Mouse (Mus musculus) embryonic facial prominence, embryonic 14.5 days (tissue): Measurements from ENCODE around the gene Cct2. TPM values are rescaled to one million over a fixed set of nuclear protein-coding genes. Genes with fewer than 3 reads are reported as not detected.

ENCODE experiments used
- ATAC-seq: fragments of 200-750 bp; cut with Nextera tagmentation; 2 replicates; pipeline ENCODE4 v1.8.0; 2017; ENCODE audit warnings: low read depth, moderate number of reproducible peaks, moderate TSS enrichment
- DNase-seq: peaks from one replicate; pipeline ENCODE4 v3.0.0-alpha.2; 2015; ENCODE audit warnings: low spot score
- H3K27ac ChIP-seq: fragments of 300-500 bp; sonication (generic); replicated peaks from 2 replicates; pipeline ENCODE4 v1.5.1; 2014; ENCODE audit warnings: low read depth, mild to moderate bottlenecking, low read length, moderate library complexity
- H3K27me3 ChIP-seq: fragments of 300-500 bp; sonication (generic); replicated peaks from 2 replicates; pipeline ENCODE4 v1.6.1; 2014; ENCODE audit warnings: low read length; ENCODE audit not compliant: control insufficient read depth, insufficient read depth
- H3K36me3 ChIP-seq: fragments of 300-500 bp; sonication (generic); 2 replicates; pipeline ENCODE4 v1.6.1; 2014; ENCODE audit warnings: low read length, mixed read lengths; ENCODE audit not compliant: control insufficient read depth, insufficient read depth
- H3K4me1 ChIP-seq: fragments of 300-500 bp; sonication (generic); 2 replicates; pipeline ENCODE4 v1.6.1; 2014; ENCODE audit warnings: antibody characterized with exemption, low read length; ENCODE audit not compliant: control insufficient read depth, insufficient read depth
- H3K4me2 ChIP-seq: fragments of 300-500 bp; sonication (generic); 2 replicates; pipeline ENCODE4 v1.6.1; 2014; ENCODE audit warnings: low read depth, mild to moderate bottlenecking, low read length, moderate library complexity, mixed read lengths
- H3K4me3 ChIP-seq: fragments of 300-500 bp; sonication (generic); 2 replicates; pipeline ENCODE4 v1.5.1; 2014; ENCODE audit warnings: low read depth, mild to moderate bottlenecking, low read length
- H3K9ac ChIP-seq: fragments of 300-500 bp; sonication (generic); 2 replicates; pipeline ENCODE4 v1.6.1; 2014; ENCODE audit warnings: low read depth, mild to moderate bottlenecking, low read length, moderate library complexity, mixed read lengths
- H3K9me3 ChIP-seq: fragments of 300-500 bp; sonication (generic); 2 replicates; pipeline ENCODE4 v1.6.1; 2016; ENCODE audit warnings: low read length; ENCODE audit not compliant: control insufficient read depth
- WGBS: fragments of 180-500 bp; shearing (Covaris S2); extraction: QIAGEN DNeasy Blood & Tissue Kit; methylation state at CpG from one replicate; pipeline ENCODE4 v1.1.7; 2014; 5-methylcytosine and 5-hydroxymethylcytosine counted together
- polyA plus RNA-seq: library from polyadenylated mRNA; unstranded; fragments of >200 nt; fragmentation: Nextera tagmentation; extraction: Ambion mirVana; gene quantifications from 2 replicates; pipeline ENCODE4 v1.2.1, GENCODE M21; 2014

Gene Cct2
- polyA plus RNA-seq, 1 experiment from 2014 or later, result 266 TPM

DNA sequence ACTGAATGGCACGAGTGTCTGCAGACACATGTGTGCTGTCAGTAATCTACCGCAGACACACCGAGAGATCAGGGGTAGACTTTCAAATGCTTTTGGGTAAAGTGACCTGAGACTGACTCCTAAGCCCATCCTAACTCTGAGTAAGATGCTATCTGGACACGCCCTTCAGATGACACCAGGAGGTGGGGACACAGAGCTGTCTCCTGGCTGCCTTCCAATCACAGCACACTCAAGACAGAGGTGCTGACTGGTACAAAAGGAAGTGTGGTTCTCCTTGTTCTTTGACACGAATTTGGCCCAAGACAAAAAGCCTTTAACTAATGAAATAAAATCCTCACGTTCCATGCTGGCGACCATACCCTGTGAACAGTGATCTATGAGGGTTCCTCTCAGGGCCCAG is 9.6 kb upstream of the Cct2 start:
- no peak for ATAC-seq
- Histone ChIP-seq H3K27me3 (no peaks in the 10 kb centered on the region), H3K4me2 (no peak overlapping the region), H3K4me3 (no peak overlapping the region), H3K27ac (no peak overlapping the region), H3K36me3 (peaks cover 72% of the 10 kb centered on the region), H3K4me1 (no peaks in the 10 kb centered on the region), H3K9ac (no peak overlapping the region), H3K9me3 (no peaks in the 10 kb centered on the region)
- 76% methylated on average over 7 of the region's 7 CpGs for WGBS
- DNase-seq, result no peak

DNA sequence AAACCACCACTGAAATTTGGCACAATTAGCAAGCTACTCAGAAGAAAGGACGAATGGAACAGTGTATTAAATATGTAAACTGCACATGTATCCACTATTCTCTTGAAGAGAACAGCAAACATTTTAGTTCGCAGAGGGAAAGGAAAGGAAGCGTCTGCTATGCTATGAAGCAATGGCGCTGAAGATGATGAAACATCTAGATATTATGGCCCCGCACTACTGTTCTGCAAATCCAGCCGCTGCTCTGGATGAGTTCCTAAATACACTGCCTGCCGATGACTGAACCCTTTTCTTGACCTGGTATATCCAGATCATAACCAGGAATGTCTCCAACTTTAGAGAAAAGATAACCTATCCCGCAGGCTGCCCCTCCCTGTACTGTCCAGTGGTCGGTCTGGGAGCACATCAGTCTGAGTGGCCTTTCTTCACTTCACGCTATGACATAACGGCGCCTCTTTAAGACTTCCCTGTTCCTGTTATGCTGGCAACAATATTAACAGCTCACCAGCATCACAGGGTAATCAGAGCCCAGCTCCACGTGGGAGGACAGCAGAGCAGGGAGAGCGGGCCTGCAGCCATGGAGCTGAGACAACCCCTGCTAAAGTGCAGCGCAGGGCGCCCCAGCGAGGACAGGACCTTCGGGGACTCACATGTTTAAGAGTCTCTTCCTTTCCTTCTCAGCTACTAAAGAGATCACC is 8.7 kb upstream of the Cct2 start:
- peaks cover 64% of the 10 kb centered on the region for H3K36me3 ChIP-seq
- WGBS, result 91% methylated on average over 18 of the region's 18 CpGs

DNA sequence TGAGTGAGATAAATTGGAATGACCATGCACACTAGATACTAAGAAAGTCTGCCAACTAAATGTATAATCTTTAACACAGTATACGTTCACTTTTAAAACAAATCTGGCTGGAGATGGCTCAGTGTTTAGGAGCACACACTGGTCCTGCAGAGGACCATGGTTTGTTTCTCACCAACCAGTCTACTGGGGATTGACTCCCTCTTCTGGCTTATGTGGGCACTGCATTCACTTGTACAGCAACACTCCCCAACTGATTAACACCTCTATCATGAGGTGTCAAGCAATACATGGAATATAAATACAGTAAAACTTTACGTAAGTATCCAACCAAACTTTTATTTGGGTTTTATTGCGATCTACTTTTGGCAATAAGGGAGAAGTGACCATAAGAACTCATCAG is 5.5 kb upstream of the Cct2 start:
- Histone ChIP-seq H3K9ac (no peak overlapping the region), H3K9me3 (no peaks in the 10 kb centered on the region), H3K4me3 (no peak overlapping the region), H3K4me2 (no peak overlapping the region), H3K36me3 (peaks cover 36% of the 10 kb centered on the region), H3K27me3 (no peaks in the 10 kb centered on the region), H3K27ac (no peak overlapping the region), H3K4me1 (0 out of 2 replicates have a peak, but pooled peaks cover 2% of the 10 kb centered on the region)
- DNase-seq (no peak), ATAC-seq (no peak)
- WGBS, result 92% methylated on average over 3 of the region's 3 CpGs

More for the DNA sequence above, 8.7 kb upstream of the Cct2 start:
- H3K27me3 ChIP-seq, result no peaks in the 10 kb centered on the region
- H3K9ac ChIP-seq, result no peak overlapping the region
- H3K4me2 ChIP-seq, result no peak overlapping the region
- DNase-seq, result no peak
- no peak for ATAC-seq
- H3K9me3 ChIP-seq, result no peaks in the 10 kb centered on the region
- H3K4me1 ChIP-seq, result no peaks in the 10 kb centered on the region
- H3K4me3 ChIP-seq, result no peak overlapping the region
- H3K27ac ChIP-seq, result no peak overlapping the region

DNA sequence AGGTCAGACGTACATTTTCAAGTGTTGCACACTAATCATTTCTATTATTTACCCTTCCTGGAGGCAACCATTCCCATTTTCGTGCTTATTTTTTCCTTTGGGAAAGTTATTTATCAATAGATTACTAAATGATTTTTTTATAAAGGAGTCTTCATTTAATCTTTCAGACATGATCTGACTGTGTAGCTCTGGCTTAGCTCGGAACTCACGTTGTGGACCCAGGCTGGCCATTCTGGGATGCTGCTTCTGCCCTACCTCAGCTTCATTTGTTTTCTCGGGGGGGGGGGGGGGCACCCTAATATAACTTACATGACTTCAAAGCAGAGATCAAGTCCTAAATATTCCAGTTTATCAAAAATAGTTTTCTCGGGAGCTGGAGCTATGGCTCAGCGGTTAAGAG is 462 bp upstream of the Cct2 start:
- no peak for ATAC-seq
- H3K4me3 ChIP-seq, result peak overlapping the region; percentile 87
- DNase-seq, result no peak

DNA sequence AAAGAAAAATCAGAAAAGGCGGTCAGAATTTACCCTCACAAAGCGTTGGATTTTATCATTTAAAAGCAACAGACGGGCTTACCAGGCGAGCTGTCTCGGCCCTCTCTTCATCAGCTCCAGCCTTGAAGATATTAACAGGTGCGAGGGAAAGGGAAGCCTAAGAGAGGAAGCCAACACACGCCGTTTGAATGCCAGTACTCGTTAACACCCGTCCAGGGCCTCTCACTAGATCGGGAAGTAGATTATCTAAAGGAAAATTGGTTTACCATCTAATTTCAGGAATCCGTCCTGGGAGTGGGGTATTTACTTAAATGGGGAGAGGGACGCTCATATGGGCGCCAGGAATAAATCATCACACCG is 740 bp downstream of the Cct2 start:
- peak overlapping the region; percentile 88; the same call in 1 of the 2 replicates for H3K27ac ChIP-seq
- H3K4me3 ChIP-seq, result peak overlapping the region; percentile 87

More for the DNA sequence above, 462 bp upstream of the Cct2 start:
- Histone ChIP-seq H3K27ac (peak overlapping the region; percentile 95), H3K36me3 (peaks cover 31% of the 10 kb centered on the region), H3K4me1 (peaks cover 6% of the 10 kb centered on the region; the same call in 1 of the 2 replicates), H3K4me2 (peak overlapping the region; percentile 70), H3K27me3 (no peaks in the 10 kb centered on the region), H3K9me3 (no peaks in the 10 kb centered on the region), H3K9ac (peak overlapping the region; percentile 64)
- 11% methylated on average over 7 of the region's 7 CpGs for WGBS

DNA sequence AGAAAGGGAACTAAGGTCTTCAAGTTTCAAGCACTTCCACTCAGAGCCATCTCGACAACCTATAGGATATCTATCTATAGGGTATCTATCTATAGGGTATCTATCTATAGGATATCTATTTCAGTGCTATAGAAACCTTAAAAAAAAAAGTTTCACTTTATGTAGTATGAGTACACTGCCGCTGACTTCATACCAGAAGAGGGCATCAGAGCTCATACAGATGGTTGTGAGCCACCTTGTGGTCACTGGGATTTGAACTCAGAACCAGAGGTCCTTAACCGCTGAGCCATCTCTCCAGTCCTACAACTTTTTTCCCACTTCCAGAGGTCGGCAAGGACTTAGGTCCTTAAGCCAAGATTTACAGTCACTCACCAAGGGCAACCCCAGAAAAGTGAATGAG is 7.9 kb downstream of the Cct2 start:
- no peak overlapping the region for H3K27ac ChIP-seq
- H3K27me3 ChIP-seq, result no peaks in the 10 kb centered on the region
- H3K4me1 ChIP-seq, result no peaks in the 10 kb centered on the region
- peaks cover 99% of the 10 kb centered on the region for H3K36me3 ChIP-seq
- WGBS, result 87% methylated on average over 4 of the region's 4 CpGs
- H3K9ac ChIP-seq, result no peak overlapping the region
- DNase-seq, result no peak
- ATAC-seq, result no peak
- no peaks in the 10 kb centered on the region for H3K9me3 ChIP-seq
- no peak overlapping the region for H3K4me2 ChIP-seq
- no peak overlapping the region for H3K4me3 ChIP-seq

More for the DNA sequence above, 740 bp downstream of the Cct2 start:
- peaks cover 6% of the 10 kb centered on the region; the same call in 1 of the 2 replicates for H3K4me1 ChIP-seq
- no peaks in the 10 kb centered on the region for H3K9me3 ChIP-seq
- no peaks in the 10 kb centered on the region for H3K27me3 ChIP-seq
- 3% methylated on average over 15 of the region's 15 CpGs for WGBS
- DNase-seq (no peak), ATAC-seq (no peak)
- peak overlapping the region; percentile 94 for H3K4me2 ChIP-seq
- H3K9ac ChIP-seq, result peak overlapping the region; percentile 85
- H3K36me3 ChIP-seq, result peaks cover 43% of the 10 kb centered on the region

DNA sequence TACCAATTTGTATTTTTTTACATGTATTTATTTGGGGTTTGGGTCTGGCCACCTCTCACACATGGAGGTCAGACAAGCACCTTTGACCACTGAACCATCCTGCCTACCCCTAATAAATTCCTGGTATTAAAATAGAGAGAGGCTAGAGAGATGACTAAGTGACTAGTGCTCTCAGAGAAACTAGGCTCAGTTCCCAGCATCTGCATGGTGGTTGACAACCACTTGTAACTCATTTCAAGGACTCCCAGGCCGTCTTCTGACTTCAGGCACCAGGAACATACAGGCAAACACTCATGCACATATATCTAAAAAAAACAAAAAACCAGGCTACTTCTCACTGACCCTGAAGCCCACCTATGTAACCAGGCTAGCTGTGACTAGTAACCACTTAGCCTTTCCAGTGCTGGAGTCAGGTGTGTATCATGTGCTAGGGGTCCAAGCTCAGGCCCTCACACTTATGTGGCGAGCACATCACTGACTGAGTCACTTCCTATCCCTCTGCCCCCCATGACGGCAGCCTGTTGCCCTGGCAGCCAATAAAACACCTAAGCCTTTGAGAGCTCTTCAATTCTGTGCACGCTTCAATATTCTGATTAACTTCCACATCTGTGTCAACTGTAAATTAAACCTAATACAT is 13.5 kb downstream of the Cct2 start:
- H3K27me3 ChIP-seq, result no peaks in the 10 kb centered on the region
- peaks cover 7% of the 10 kb centered on the region; the same call in 1 of the 2 replicates for H3K4me1 ChIP-seq
- H3K9me3 ChIP-seq, result no peaks in the 10 kb centered on the region
- WGBS, result 82% methylated on average over 4 of the region's 4 CpGs
- DNase-seq (no peak), ATAC-seq (no peak)
- H3K4me2 ChIP-seq, result no peak overlapping the region
- H3K9ac ChIP-seq, result no peak overlapping the region
- peaks cover 59% of the 10 kb centered on the region for H3K36me3 ChIP-seq
- H3K4me3 ChIP-seq, result no peak overlapping the region
- no peak overlapping the region for H3K27ac ChIP-seq

DNA sequence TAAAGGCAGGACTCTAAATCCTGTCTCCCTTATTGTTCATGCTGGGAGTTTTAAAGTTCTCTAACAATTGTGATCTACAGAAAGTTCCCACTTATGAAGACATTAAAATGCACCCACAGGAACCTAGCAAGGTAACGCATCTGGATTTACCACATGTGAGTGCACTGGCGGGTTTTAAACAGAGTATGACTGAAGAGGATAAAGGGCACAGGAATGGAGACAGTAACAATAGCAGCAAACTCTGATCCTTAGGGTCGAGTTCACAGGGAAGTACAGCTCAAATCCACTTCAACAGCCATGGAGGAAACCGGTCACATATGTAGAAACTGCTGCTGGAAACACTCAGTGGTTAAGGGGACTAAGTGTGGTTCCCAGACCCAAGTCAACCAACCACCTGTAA is 14.4 kb downstream of the Cct2 start:
- no peak overlapping the region for H3K4me3 ChIP-seq
- no peak overlapping the region for H3K27ac ChIP-seq
- DNase-seq (no peak), ATAC-seq (no peak)
- peaks cover 51% of the 10 kb centered on the region for H3K36me3 ChIP-seq
- H3K27me3 ChIP-seq, result no peaks in the 10 kb centered on the region
- peaks cover 7% of the 10 kb centered on the region; the same call in 1 of the 2 replicates for H3K4me1 ChIP-seq
- 76% methylated on average over 4 of the region's 4 CpGs for WGBS
- no peaks in the 10 kb centered on the region for H3K9me3 ChIP-seq
- H3K9ac ChIP-seq, result no peak overlapping the region
- H3K4me2 ChIP-seq, result no peak overlapping the region
